Mouse (Mus musculus) liver, embryonic 18 days (tissue): Measurements from ENCODE around the gene Ntn5. TPM values are rescaled to one million over a fixed set of nuclear protein-coding genes. Genes with fewer than 3 reads are reported as not detected.

Experiments used
- polyA plus RNA-seq: library from polyadenylated mRNA; depleted of rRNA; stranded (reverse); fragments of >200 nt; gene quantifications from 2 replicates; pipeline ENCODE4 v1.2.3, GENCODE M21; 2012; rRNA removed

Ntn5 gene
- 0.01 and 0.04 TPM in 2 replicates for polyA plus RNA-seq

DNA sequence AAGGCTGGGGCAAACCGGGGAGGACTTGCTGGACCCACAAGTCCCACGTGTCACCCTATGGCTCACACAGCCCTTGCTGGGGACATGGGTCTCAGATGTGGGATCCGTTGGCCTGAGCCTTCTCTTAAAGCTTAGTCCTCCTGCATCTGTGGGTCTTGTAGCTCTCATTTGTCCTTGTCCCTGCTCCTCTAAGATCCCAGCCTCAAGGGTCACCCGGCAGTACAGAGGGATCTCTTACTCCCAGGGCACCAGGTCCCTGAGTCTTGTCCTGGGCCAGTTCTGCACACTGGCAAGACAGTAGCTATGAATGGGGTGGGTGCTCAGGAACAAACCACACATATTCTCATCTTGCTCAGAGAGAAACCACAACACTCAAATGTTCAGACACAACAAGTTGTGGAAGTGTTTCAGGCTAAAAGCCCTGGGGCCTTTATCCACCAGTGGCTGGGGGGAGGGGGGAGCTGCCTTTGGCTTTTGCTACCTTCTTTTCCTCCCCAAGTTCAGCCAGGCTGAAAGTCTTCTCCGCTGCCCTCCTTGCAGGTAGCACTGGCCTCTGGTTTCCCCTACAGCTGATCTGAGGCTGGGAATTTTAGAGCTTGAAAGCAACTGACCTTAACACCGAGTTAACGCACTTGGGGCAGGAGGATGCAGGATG, at the start of gene Ntn5:
TSS of gene Ntn5 (plus strand) at position 627 of the 655 bp plus-strand sequence.

DNA sequence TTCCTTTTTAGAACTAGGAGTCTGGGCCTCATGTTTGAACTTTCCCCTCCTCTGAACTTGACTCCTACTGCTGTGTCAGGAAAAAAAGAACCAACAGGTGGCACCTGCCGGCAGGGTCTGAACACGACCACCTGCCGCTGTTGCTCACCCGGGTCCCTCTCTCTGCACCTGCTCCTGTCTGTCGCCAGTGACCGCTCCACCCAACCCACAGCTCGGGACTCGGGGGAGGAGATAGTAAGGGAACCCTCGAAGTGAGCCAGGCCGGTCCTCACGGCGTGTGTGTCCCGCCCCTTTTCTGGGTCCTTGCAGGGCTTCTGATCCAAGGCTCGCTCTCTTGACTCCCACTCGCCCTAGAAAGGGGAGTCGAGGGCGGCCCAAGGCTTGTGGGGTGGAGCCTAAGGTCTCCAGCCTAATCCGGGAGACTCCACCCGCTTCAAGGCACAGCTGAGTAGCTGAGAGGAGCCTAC, 44.2 kb upstream of the Ntn5 start, which contains the start of gene Mamstr:
TSS of gene Mamstr (plus strand) at position 417 of the 467 bp plus-strand sequence.

DNA sequence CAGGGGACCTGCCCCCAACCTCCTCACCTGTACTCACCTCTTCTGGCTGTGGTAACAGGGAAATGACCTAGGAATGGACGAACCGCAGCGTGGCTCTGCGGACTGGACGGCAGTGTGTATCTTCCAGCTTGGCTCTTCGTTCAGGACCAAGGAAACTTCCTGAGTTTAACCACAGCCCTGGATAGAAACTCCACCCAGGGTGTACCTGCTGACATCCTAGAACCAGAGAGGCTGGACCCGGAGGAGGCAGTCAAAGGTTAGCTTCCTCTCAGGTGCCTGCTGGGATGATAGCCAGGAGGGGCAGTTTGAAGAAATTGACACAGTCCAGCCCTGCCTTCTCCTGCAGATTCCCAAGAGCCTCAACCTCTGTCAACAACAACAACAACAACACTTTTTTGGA, 17.7 kb upstream of the Ntn5 start, which contains the start of gene Fut2:
TSS of gene Fut2 (minus strand) at position 234 of the 400 bp plus-strand sequence.

DNA sequence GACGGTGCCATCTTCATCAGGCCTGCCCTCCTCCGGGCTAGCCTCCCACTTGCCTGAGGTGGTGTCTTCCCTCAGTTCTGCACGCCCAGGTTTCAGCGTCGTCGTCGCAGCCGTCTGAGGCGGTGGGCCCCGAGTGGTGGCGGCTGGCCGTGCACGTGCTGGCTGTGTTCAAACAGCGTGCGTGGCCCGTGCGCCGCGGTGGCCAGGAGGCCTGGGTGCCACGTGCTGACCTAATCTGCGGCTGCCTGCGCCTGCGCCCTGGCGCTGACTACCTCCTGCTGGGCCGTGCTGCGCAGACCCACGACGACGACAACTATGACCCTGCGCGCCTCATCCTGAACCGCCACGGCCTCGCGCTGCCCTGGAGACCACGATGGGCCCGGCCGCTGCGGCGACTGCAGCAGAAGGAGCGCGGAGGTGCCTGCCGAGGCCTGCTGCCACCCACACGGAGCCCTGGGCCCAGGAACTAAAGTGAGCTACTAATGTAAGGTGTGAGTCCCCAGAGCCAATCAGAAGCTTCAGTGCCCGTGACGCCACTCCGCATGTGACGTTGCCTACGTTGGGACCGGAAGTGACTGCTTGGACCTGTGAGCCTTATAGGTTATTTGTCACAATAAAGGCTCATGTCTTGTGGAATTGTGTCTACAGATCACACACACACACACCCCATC, 10.2 kb downstream of the Ntn5 start, which contains the start of gene Sec1:
TSS of gene Sec1 (minus strand) at position 482 of the 671 bp plus-strand sequence.

DNA sequence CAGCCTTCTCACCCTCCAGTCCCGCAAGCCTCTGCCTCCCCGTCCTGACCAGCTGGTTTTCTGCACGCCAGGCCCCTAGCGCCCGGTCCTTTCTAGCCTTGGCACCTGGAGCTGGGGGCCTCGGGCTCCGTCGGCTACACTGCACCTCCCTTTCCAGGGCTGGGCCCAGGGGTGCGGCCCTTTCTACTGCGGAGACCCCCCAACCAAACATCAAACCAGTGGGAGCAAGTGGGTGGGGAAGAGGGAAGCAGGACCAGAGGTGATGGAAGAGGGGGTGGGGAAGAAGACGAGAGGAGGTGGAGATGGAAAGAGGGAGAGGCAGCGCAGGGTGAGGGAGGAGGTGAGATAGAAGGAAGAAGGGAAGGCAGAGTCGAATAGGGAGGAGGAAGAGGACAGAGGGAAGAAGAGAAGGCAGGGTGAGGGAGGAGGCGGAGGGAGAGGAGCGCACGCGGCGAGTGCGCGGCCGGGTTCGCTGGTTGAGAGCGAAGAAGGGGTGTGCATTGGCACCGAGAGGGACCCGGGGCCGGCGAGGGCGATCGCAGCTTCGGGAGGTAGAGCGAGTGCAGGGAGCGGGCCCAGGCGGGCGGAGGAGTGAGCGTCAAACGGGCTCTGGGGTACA, 15.8 kb downstream of the Ntn5 start, which contains the start of gene Car11:
TSS of gene Car11 (plus strand) at position 321 of the 619 bp plus-strand sequence.

DNA sequence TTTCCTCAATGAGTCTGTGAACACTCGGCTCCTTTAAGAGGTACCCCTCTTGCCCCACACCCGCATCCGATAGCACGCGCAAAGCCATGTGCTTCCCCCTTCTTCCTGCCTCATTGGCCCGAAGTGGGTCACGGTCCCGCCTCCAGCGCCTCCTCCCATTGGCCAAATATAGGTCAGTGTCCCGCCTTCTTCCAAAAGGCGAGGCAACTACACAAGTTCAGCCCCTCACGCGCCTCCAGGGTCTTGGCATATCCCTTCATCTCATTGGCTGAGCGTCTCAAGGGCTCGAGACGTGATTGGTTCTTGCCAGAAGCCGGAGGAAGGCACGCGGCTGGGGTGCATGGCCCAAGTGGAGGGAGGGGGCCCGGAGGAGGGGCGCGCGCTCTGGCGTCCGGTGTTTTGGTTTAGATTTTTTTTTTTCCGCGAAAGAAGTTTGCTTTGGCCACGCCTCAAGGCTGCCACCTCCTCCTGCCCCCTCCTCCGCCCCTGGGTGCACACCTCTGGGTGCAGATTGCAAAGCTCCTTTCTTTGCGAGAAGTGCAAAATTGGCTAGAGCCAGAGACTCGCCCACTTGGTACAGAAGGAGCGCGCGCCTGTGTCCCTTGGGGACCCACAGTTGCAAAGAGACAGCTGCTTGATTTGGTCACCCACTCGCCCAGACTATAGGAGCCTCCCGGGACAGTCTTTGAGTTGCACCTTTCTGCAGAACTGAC, 21.1 kb downstream of the Ntn5 start, which contains the start of gene Dbp:
TSS of gene Dbp (plus strand) at position 359 of the 713 bp plus-strand sequence.

DNA sequence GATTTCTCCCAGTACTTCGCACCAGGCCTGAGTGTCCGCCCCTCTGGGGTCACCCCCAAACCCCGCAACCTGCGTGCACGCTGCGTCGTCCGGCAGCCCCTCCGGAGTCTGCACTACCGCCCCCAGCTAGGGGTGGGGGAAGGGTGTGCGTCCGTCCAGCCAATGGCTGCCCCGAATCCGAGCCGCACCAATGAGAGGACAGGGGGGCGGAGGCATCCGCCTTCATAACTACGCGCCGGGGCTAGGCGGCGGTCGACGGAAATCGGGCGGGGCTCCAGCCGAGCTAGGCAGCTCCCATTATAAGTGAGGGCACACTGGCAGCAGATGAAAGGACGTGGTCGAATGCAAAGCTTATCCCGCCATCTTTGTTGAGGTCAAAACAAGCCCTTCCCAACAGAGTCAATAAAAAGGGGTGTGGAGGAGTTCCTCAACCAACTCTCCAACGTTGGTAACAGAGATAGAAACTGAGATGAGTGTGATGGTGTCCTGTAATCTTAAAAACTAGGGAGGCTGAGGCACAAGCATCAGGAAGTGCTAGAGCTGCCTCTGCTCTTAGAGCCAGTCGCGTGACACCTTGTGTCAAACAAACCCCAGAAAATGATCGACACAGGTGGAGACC, 31.4 kb downstream of the Ntn5 start, which contains the start of gene Rpl18:
TSS of gene Rpl18 (plus strand) at position 368 of the 619 bp plus-strand sequence.

DNA sequence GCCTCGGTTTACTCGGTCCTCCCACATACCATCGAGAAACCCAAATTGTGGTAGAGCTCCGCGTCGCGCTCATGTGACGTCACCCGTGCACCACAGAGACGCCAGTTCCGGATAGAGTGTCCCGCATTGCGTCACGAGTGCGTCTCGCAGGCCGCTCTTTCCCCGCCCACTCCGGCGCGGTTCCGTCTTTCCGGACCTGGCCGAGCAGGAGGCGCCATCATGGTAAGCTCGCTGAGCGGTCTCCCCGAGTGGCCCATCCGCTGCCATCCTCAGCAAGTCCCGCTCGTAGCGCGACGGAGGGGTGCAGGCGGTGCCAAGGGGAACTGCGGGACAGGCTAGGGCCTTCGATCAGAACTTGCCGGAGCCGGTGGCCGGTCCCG, 34.1 kb downstream of the Ntn5 start, which contains the start of gene Sphk2:
TSS of gene Sphk2 (minus strand) at position 85 of the 380 bp plus-strand sequence.

DNA sequence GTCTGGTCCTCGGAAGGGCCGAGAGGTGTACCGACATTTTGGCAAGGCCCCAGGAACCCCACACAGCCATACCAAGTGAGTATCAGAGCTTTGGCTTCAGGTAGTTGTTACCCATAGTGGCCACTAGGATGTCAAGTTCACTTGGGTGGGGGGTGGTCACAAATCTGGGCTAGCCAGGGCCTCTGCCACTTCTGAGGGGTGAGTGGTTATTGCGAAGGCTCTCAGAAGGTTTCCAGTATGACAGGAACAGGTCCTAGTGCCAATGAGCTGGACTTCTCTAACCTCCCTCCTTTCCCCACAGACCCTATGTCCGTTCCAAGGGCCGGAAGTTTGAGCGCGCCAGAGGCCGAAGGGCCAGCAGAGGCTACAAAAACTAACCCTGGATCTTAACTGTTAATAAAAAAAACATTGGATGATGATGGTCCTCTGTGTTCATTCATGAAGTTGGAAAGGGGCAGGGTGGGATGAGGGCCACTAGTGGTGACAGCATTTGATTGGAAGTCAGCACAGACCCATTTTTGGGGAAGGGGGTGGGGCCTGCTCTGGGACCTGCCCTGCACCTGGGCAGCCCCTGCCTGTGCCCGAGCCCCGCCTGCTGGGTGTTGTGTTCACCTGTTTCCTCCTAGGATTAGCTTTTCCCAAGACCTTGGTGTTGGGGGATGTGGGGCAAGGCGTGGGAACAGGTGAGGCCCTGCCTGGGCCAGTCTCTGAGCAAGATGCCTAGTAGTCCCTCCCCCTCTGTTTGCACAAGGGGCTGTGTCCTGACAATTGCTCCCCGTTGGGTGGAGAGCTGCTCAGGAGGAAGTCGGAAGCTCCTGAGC, 36.8 kb downstream of the Ntn5 start, which contains the start of gene Fam83e:
TSS of gene Fam83e (plus strand) at position 800 of the 821 bp plus-strand sequence.

DNA sequence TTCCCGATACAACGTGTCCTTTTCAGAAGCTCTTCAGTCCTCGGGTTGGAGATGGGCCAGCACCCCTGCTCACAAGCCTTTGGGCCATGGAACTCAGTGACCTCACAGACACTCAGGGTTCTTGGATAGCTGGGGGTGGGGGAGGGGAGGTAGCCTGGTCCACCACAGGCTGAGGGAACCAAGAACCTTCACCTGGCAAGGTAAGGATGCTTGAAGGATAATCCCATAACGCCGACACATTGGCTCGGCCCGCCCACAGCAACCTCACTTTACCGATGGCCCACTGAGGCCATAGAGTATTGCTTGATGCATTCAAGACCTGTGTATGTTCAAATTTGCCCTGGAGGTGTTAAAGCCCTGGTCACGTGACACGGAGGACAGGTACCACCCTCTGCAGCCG, 41.9 kb downstream of the Ntn5 start, which contains the start of gene Spaca4:
TSS of gene Spaca4 (minus strand) at position 101 of the 400 bp plus-strand sequence.

Other genes with a start within 250 kb of the Ntn5 start
- gene Gys1, start 249.2 kb upstream of the Ntn5 start, polyA plus RNA-seq = 7.5 and 9.9 TPM in 2 replicates
- 37.3 and 45.2 TPM in 2 replicates for gene Ruvbl2, start 245.9 kb upstream of the Ntn5 start, polyA plus RNA-seq
- 1,700 and 2,007 TPM in 2 replicates for gene Ftl1, start 224.1 kb upstream of the Ntn5 start, polyA plus RNA-seq
- gene Bax, start 217.1 kb upstream of the Ntn5 start, polyA plus RNA-seq = 47.6 and 49.6 TPM in 2 replicates
- gene Tulp2, start 202.1 kb upstream of the Ntn5 start, polyA plus RNA-seq = 0.12 and 0.15 TPM in 2 replicates
- 0.12 TPM in 1 of 2 replicates, not detected in the other for gene Gm45808, start 197.2 kb upstream of the Ntn5 start, polyA plus RNA-seq
- 5.7 and 6.5 TPM in 2 replicates for gene Dhdh, start 195.2 kb upstream of the Ntn5 start, polyA plus RNA-seq
- gene Nucb1, start 173.6 kb upstream of the Ntn5 start, polyA plus RNA-seq = 75.2 and 76.4 TPM in 2 replicates
- 79.7 and 101 TPM in 2 replicates for gene Ppp1r15a, start 157.8 kb upstream of the Ntn5 start, polyA plus RNA-seq
- 1.2 and 1.7 TPM in 2 replicates for gene Plekha4, start 157.7 kb upstream of the Ntn5 start, polyA plus RNA-seq
- 0.78 and 1.3 TPM in 2 replicates for gene Hsd17b14, start 129.1 kb upstream of the Ntn5 start, polyA plus RNA-seq
- gene Bcat2, start 113.9 kb upstream of the Ntn5 start, polyA plus RNA-seq = 41.1 and 45.0 TPM in 2 replicates
- gene Fgf21, start 68.5 kb upstream of the Ntn5 start, polyA plus RNA-seq = 3.1 and 3.5 TPM in 2 replicates
- 0.17 and 0.24 TPM in 2 replicates for gene Fut1, start 66.7 kb upstream of the Ntn5 start, polyA plus RNA-seq
- gene Izumo1, start 62.2 kb upstream of the Ntn5 start, polyA plus RNA-seq = 0.09 and 0.12 TPM in 2 replicates
- 3.2 and 3.6 TPM in 2 replicates for gene Rasip1, start 56.5 kb upstream of the Ntn5 start, polyA plus RNA-seq
- gene Mamstr, start 44.0 kb upstream of the Ntn5 start, polyA plus RNA-seq = 0.50 TPM in 2 replicates
- gene Fut2, start 17.6 kb upstream of the Ntn5 start, polyA plus RNA-seq = 0.04 and 0.05 TPM in 2 replicates
- gene Sec1, start 10.4 kb downstream of the Ntn5 start, polyA plus RNA-seq = 0.01 and 0.02 TPM in 2 replicates
- 0.48 and 0.74 TPM in 2 replicates for gene Car11, start 15.8 kb downstream of the Ntn5 start, polyA plus RNA-seq
- 0.84 and 0.87 TPM in 2 replicates for gene Dbp, start 21.1 kb downstream of the Ntn5 start, polyA plus RNA-seq
- gene Rpl18, start 31.4 kb downstream of the Ntn5 start, polyA plus RNA-seq = 485 and 498 TPM in 2 replicates
- 9.6 and 10.4 TPM in 2 replicates for gene Sphk2, start 34.0 kb downstream of the Ntn5 start, polyA plus RNA-seq
- gene Fam83e, start 37.2 kb downstream of the Ntn5 start, polyA plus RNA-seq = 0.14 and 0.16 TPM in 2 replicates
- not detected in 2 replicates for gene Spaca4, start 41.8 kb downstream of the Ntn5 start, polyA plus RNA-seq
- gene Lmtk3, start 99.7 kb downstream of the Ntn5 start, polyA plus RNA-seq = 0.06 and 0.10 TPM in 2 replicates
- 0.13 and 0.35 TPM in 2 replicates for gene Sult2b1, start 100.6 kb downstream of the Ntn5 start, polyA plus RNA-seq
- 15.6 and 16.9 TPM in 2 replicates for gene Cyth2, start 130.6 kb downstream of the Ntn5 start, polyA plus RNA-seq
- gene Kcnj14, start 140.8 kb downstream of the Ntn5 start, polyA plus RNA-seq = 0.07 and 0.11 TPM in 2 replicates
- 8.0 and 8.4 TPM in 2 replicates for gene Grwd1, start 146.9 kb downstream of the Ntn5 start, polyA plus RNA-seq
- gene Kdelr1, start 188.8 kb downstream of the Ntn5 start, polyA plus RNA-seq = 101 and 102 TPM in 2 replicates
- gene Grin2d, start 194.4 kb downstream of the Ntn5 start, polyA plus RNA-seq = 0.10 and 0.12 TPM in 2 replicates
- 0.16 and 0.32 TPM in 2 replicates for gene Syngr4, start 212.7 kb downstream of the Ntn5 start, polyA plus RNA-seq
- 11.3 and 12.3 TPM in 2 replicates for gene Tmem143, start 212.9 kb downstream of the Ntn5 start, polyA plus RNA-seq
- gene Emp3, start 237.4 kb downstream of the Ntn5 start, polyA plus RNA-seq = 32.1 and 34.4 TPM in 2 replicates
- gene Ccdc114, start 240.1 kb downstream of the Ntn5 start, polyA plus RNA-seq = 1.1 and 1.6 TPM in 2 replicates